In the genomic region with DNA sequence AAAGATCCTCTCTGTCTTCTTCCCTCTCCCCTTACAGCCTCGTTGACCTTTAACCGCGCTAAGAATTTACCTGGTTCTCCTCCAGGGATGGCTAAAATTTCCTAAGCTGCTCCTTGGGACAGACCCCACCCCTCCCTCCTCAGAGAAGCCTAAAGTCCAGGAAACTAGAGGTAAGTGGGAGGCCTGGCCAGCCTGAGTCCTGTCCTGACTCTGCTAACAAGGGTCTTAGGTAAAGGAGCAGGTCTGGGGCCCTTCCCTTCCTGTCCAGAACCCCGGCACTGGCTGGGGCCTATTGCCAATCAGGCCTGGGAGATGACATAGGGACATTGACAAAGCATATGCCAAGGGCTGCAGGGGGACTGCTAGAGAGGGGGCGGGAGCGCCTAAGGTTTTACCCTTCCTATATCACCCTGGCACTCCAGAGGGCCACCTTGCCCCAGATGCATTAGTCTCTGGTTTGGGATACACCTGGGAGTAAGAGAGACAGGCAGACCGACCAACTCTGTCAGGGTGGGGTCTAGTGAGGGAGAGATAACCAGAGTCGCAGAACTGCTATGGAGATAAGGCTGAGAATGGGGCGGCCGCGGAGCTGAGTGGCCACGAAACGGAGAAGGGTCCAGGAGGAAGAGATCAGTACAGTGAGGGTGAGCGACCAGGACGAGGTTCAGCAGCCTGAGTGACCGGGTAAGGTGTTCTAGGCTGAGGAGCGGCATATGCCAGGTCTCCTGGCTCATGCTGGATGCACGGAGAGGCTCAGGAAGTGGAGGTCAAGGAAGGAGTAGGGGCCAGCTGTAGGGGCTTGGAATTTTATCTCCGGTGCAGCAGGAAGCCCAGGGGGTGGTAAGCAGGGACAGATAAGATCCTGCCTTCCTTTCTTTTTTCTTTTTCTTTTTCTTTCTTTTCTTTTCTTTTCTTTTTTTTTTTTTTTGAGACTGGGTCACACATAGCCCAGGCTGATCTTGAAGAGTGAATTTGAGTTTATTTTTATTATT, we compare ENCODE assay signal across 16 mouse cellular contexts. TPM values are rescaled to one million over a fixed set of nuclear protein-coding genes. Genes with fewer than 3 reads are reported as not detected.
A peak's percentile ranks its signal among the peaks of the same experiment; 100 is the strongest.
DNase-seq lines count a peak whose midpoint lies in the region; ATAC-seq lines count a peak whose summit lies in the region.
"Had no signal": no experiment of that assay in that cellular context is flagged by ENCODE, and none has a peak within 500 bp of the region (broad histone marks: within the 10 kb centered on the region; RNA-seq: fewer than 3 reads in every experiment).

No protein-coding gene starts in this region.

- no peaks in the 10 kb centered on the region for H3K9me3 ChIP-seq in heart, embryonic 11.5 days (replicated peaks; ENCODE audit: control insufficient read depth, low read length)
- no peaks in the 10 kb centered on the region for H3K9me3 ChIP-seq in midbrain, embryonic 11.5 days (ENCODE audit: control insufficient read depth, low read length)
- no peaks in the 10 kb centered on the region for H3K9me3 ChIP-seq in midbrain, embryonic 15.5 days
- H3K9me3 ChIP-seq in intestine, embryonic 16.5 days (ENCODE audit: control insufficient read depth, low read length): no peaks in the 10 kb centered on the region
- H3K9me3 ChIP-seq in midbrain, embryonic 14.5 days (ENCODE audit: control insufficient read depth, low read length): no peaks in the 10 kb centered on the region
- H3K9me3 ChIP-seq: midbrain, embryonic 13.5 days had no signal

- 23% methylated on average over 19 of the region's 19 CpGs for WGBS in heart, embryonic 11.5 days (ENCODE audit: insufficient replicate concordance)
- 68% methylated on average over 19 of the region's 19 CpGs for WGBS in midbrain, embryonic 11.5 days
- 76% methylated on average over 19 of the region's 19 CpGs for WGBS in midbrain, embryonic 15.5 days
- WGBS in intestine, embryonic 16.5 days: 51% methylated on average over 19 of the region's 19 CpGs
- WGBS in midbrain, embryonic 14.5 days: 72% methylated on average over 19 of the region's 19 CpGs

- peak overlapping the region; percentile 34; the same call in 1 of the 2 replicates for H3K9ac ChIP-seq in heart, embryonic 11.5 days (ENCODE audit: low read depth, low read length)
- H3K9ac ChIP-seq in midbrain, embryonic 11.5 days (ENCODE audit: low read length): no peak overlapping the region
- no peak overlapping the region for H3K9ac ChIP-seq in midbrain, embryonic 15.5 days
- no peak overlapping the region for H3K9ac ChIP-seq in intestine, embryonic 16.5 days (ENCODE audit: low read depth, low read length)
- no peak overlapping the region for H3K9ac ChIP-seq in midbrain, embryonic 14.5 days (replicated peaks; ENCODE audit: low read length)
- H3K9ac ChIP-seq: midbrain, embryonic 13.5 days had no signal

- no peak overlapping the region for H3K27ac ChIP-seq in heart, embryonic 11.5 days (ENCODE audit: low read depth, low read length)
- no peak overlapping the region for H3K27ac ChIP-seq in midbrain, embryonic 11.5 days (ENCODE audit: low read depth, low read length)
- H3K27ac ChIP-seq in midbrain, embryonic 15.5 days: no peak overlapping the region
- H3K27ac ChIP-seq in intestine, embryonic 16.5 days (ENCODE audit: low read length): no peak overlapping the region
- H3K27ac ChIP-seq in midbrain, embryonic 14.5 days (replicated peaks; ENCODE audit: low read depth, low read length): no peak overlapping the region
- H3K27ac ChIP-seq: midbrain, embryonic 13.5 days had no signal

- peaks cover 16% of the 10 kb centered on the region for H3K4me1 ChIP-seq in heart, embryonic 11.5 days (ENCODE audit: control insufficient read depth, insufficient read depth, low read length)
- H3K4me1 ChIP-seq in midbrain, embryonic 11.5 days (ENCODE audit: control insufficient read depth, insufficient read depth, low read length): no peaks in the 10 kb centered on the region
- H3K4me1 ChIP-seq in midbrain, embryonic 15.5 days: no peaks in the 10 kb centered on the region
- H3K4me1 ChIP-seq in intestine, embryonic 16.5 days (ENCODE audit: control insufficient read depth, insufficient read depth, low read length): peaks cover 5% of the 10 kb centered on the region; the same call in 1 of the 2 replicates
- no peaks in the 10 kb centered on the region for H3K4me1 ChIP-seq in midbrain, embryonic 14.5 days (ENCODE audit: control insufficient read depth, insufficient read depth, low read length)
- H3K4me1 ChIP-seq: midbrain, embryonic 13.5 days had no signal

- peak overlapping the region; percentile 29; the same call in 1 of the 2 replicates for H3K4me3 ChIP-seq in heart, embryonic 11.5 days (ENCODE audit: low read depth, low read length)
- H3K4me3 ChIP-seq in midbrain, embryonic 11.5 days (ENCODE audit: low read depth, low read length): no peak overlapping the region
- no peak overlapping the region for H3K4me3 ChIP-seq in midbrain, embryonic 15.5 days
- H3K4me3 ChIP-seq in intestine, embryonic 16.5 days (ENCODE audit: low read length): no peak overlapping the region
- H3K4me3 ChIP-seq in midbrain, embryonic 14.5 days (replicated peaks; ENCODE audit: low read depth, low read length): no peak overlapping the region
- H3K4me3 ChIP-seq: midbrain, embryonic 13.5 days had no signal

- H3K4me2 ChIP-seq in heart, embryonic 11.5 days: peak overlapping the region; percentile 61
- H3K4me2 ChIP-seq in midbrain, embryonic 11.5 days: no peak overlapping the region
- no peak overlapping the region for H3K4me2 ChIP-seq in midbrain, embryonic 15.5 days
- 0 out of 2 replicates have a peak overlapping the region, but pooled peaks have one; percentile 12 for H3K4me2 ChIP-seq in intestine, embryonic 16.5 days (ENCODE audit: low read depth, low read length)
- H3K4me2 ChIP-seq in midbrain, embryonic 14.5 days (ENCODE audit: low read length): no peak overlapping the region
- H3K4me2 ChIP-seq: midbrain, embryonic 13.5 days had no signal

- DNase-seq in heart, postnatal 25 days (ENCODE audit: low spot score): no peak
- DNase-seq in midbrain, embryonic 11.5 days (ENCODE audit: low spot score, missing footprints): peak; percentile 51
- DNase-seq in yolk sac, embryonic 10.5 days (ENCODE audit: low spot score): peak; percentile 61
- DNase-seq in thymus, adult 18-20 months: no peak
- no peak for DNase-seq in midbrain, embryonic 14.5 days
- DNase-seq: adrenal gland, postnatal 25 days; B cell, adult 2 months; cerebellum, adult 8-10 months; kidney, adult 9 months; lung, adult 18-20 months; right cerebral cortex, adult 18-20 months had no signal

- H3K27me3 ChIP-seq in heart, embryonic 11.5 days (ENCODE audit: control insufficient read depth, insufficient read depth, low read length): 0 out of 2 replicates have a peak, but pooled peaks cover 3% of the 10 kb centered on the region
- H3K27me3 ChIP-seq in midbrain, embryonic 11.5 days (ENCODE audit: control insufficient read depth, insufficient read depth, low read length): no peaks in the 10 kb centered on the region
- H3K27me3 ChIP-seq in midbrain, embryonic 15.5 days (replicated peaks): no peaks in the 10 kb centered on the region
- no peaks in the 10 kb centered on the region for H3K27me3 ChIP-seq in intestine, embryonic 16.5 days (replicated peaks; ENCODE audit: control insufficient read depth, insufficient read depth, low read length)
- H3K27me3 ChIP-seq in midbrain, embryonic 14.5 days (ENCODE audit: control insufficient read depth, insufficient read depth, low read length): no peaks in the 10 kb centered on the region
- H3K27me3 ChIP-seq: midbrain, embryonic 13.5 days had no signal

- no peaks in the 10 kb centered on the region for H3K36me3 ChIP-seq in heart, embryonic 11.5 days (ENCODE audit: control insufficient read depth, insufficient read depth, low read length)
- H3K36me3 ChIP-seq in midbrain, embryonic 11.5 days (ENCODE audit: control insufficient read depth, insufficient read depth, low read length): no peaks in the 10 kb centered on the region
- no peaks in the 10 kb centered on the region for H3K36me3 ChIP-seq in midbrain, embryonic 15.5 days (replicated peaks)
- H3K36me3 ChIP-seq in intestine, embryonic 16.5 days (ENCODE audit: control insufficient read depth, insufficient read depth, low read length): no peaks in the 10 kb centered on the region
- H3K36me3 ChIP-seq in midbrain, embryonic 14.5 days (ENCODE audit: control insufficient read depth, insufficient read depth, low read length): no peaks in the 10 kb centered on the region
- H3K36me3 ChIP-seq: midbrain, embryonic 13.5 days had no signal

- ATAC-seq in heart, embryonic 11.5 days (replicated peaks; ENCODE audit: insufficient number of reproducible peaks, low FRiP score, low TSS enrichment): 0 out of 2 replicates have a peak, but pooled peaks have one; percentile 22
- no peak for ATAC-seq in midbrain, embryonic 11.5 days (ENCODE audit: low FRiP score)
- no peak for ATAC-seq in midbrain, embryonic 15.5 days (replicated peaks)
- peak; percentile 51; the same call in 1 of the 2 replicates for ATAC-seq in intestine, embryonic 16.5 days
- no peak for ATAC-seq in midbrain, embryonic 14.5 days (ENCODE audit: low FRiP score, low TSS enrichment)
- ATAC-seq: midbrain, embryonic 13.5 days; Patski had no signal

- intact Hi-C loops in heart, postnatal 25 days (cut with DNase I): no loop called here

RNA-seq across cellular contexts. Expression of gene Rcor1, which starts 10.7 kb away (rescaled TPM):
- polyA plus RNA-seq in heart, embryonic 11.5 days (2014; fragmentation: Nextera tagmentation; extraction: Ambion mirVana): 11.9 TPM in 2 replicates
- 10 to 100 TPM; 14.8 to 17.4 TPM for total RNA-seq in heart, postnatal 25 days (2021)
- polyA plus RNA-seq in midbrain, embryonic 11.5 days (2014; fragmentation: Nextera tagmentation; extraction: Ambion mirVana): 10.4 and 12.1 TPM in 2 replicates
- polyA plus RNA-seq in midbrain, embryonic 15.5 days (2015; fragmentation: Nextera tagmentation; extraction: Ambion mirVana): 4.7 and 5.1 TPM in 2 replicates
- 6.9 and 7.9 TPM in 2 replicates for polyA plus RNA-seq in intestine, embryonic 16.5 days (2015; fragmentation: Nextera tagmentation; extraction: Ambion mirVana)
- polyA plus RNA-seq in midbrain, embryonic 14.5 days (2014; fragmentation: Nextera tagmentation; extraction: Ambion mirVana): 6.6 and 7.6 TPM in 2 replicates

RNA-seq across cellular contexts. Expression of gene Ankrd9, which starts 49.6 kb away (rescaled TPM):
- 11.4 and 14.5 TPM in 2 replicates for polyA plus RNA-seq in heart, embryonic 11.5 days (2014; fragmentation: Nextera tagmentation; extraction: Ambion mirVana)
- 10 to 100 TPM; 66.8 to 71.8 TPM for total RNA-seq in heart, postnatal 25 days (2021)
- 9.9 and 11.8 TPM in 2 replicates for polyA plus RNA-seq in midbrain, embryonic 11.5 days (2014; fragmentation: Nextera tagmentation; extraction: Ambion mirVana)
- 8.0 and 8.3 TPM in 2 replicates for polyA plus RNA-seq in midbrain, embryonic 15.5 days (2015; fragmentation: Nextera tagmentation; extraction: Ambion mirVana)
- 32.2 and 33.6 TPM in 2 replicates for polyA plus RNA-seq in intestine, embryonic 16.5 days (2015; fragmentation: Nextera tagmentation; extraction: Ambion mirVana)
- 6.7 and 7.4 TPM in 2 replicates for polyA plus RNA-seq in midbrain, embryonic 14.5 days (2014; fragmentation: Nextera tagmentation; extraction: Ambion mirVana)

Comparison
In these comparisons a context has a peak if more than half of its experiments do, and no peak if none do; other contexts are left out.
1. DNase-seq: peak in midbrain, embryonic 11.5 days (single experiment) and yolk sac, embryonic 10.5 days (single experiment); none in heart, postnatal 25 days (single experiment), thymus, adult 18-20 months (0 of 2) and midbrain, embryonic 14.5 days (single experiment).
2. ATAC-seq: peak in heart, embryonic 11.5 days (single experiment) and intestine, embryonic 16.5 days (single experiment); none in midbrain, embryonic 11.5 days (single experiment), midbrain, embryonic 15.5 days (single experiment) and midbrain, embryonic 14.5 days (single experiment).
3. H3K4me2 ChIP-seq: peak in heart, embryonic 11.5 days (single experiment) and intestine, embryonic 16.5 days (single experiment); none in midbrain, embryonic 11.5 days (single experiment), midbrain, embryonic 15.5 days (single experiment) and midbrain, embryonic 14.5 days (single experiment).